Mouse (Mus musculus): Measurements from ENCODE around the gene Vsig10l. TPM values are rescaled to one million over a fixed set of nuclear protein-coding genes. Genes with fewer than 3 reads are reported as not detected.

Vsig10l gene
- polyA plus RNA-seq, 1 experiment = 3.5 TPM

DNA sequence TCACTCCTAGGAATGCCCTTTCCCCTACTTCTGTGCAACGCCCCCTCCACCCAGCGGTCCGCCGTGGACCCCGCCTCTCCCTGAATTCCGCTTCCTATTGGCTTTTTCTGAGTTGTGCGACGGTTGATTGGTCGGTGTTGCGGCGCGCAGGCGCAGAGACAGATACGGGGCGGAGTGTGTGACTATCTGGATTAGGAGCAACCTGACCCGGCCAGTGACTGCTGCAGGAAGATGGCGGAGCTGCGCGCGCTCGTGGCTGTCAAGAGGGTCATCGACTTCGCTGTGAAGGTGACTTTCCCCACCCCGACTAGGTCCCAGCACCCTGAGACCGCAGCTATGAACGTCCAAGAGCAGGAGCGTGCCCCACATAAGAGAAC, 19.0 kb upstream of the Vsig10l start, which contains the start of the genes Etfb and Gm45233:
Etfb (plus strand) TSS at position 167 of the 377 bp plus-strand sequence.
Gm45233 (plus strand) TSS at position 212 of the 377 bp plus-strand sequence.
- Histone ChIP-seq H3K27ac (replicated peaks; ENCODE audit: low read depth, low read length) (peak within 1 kb of the TSS; percentile 97), H3K4me3 (ENCODE audit: insufficient read depth, low read depth, low read length) (peak within 1 kb of the TSS; percentile 82), H3K4me1 (ENCODE audit: control insufficient read depth, insufficient read depth, insufficient read length, low read length) (peaks cover 24% of the 10 kb centered on the region)

DNA sequence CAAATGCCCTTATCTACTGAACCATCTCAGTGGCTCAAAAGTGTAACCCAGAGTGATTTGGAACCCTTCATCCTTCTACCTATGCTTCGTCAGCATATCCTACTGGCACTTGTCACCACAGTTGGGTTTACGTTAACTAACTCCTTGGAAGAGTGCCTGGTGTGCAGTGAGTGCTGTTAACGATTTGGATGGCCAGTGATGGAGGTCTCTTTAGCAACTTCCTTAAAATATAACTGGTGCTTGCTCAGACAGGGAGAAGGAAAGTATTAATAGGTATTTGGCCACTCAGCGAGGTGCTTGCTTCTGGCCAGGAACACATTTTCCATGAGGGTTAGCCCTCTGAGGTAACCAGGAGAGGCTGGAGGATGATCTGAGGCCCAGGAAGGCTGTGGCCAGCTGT, 15.2 kb upstream of the Vsig10l start:
- peaks cover 37% of the 10 kb centered on the region for H3K4me1 ChIP-seq (ENCODE audit: control insufficient read depth, insufficient read depth, insufficient read length, low read length)
- peak overlapping the region; percentile 66 for H3K27ac ChIP-seq (replicated peaks; ENCODE audit: low read depth, low read length)
- no peak overlapping the region for H3K4me3 ChIP-seq (ENCODE audit: insufficient read depth, low read depth, low read length)

DNA sequence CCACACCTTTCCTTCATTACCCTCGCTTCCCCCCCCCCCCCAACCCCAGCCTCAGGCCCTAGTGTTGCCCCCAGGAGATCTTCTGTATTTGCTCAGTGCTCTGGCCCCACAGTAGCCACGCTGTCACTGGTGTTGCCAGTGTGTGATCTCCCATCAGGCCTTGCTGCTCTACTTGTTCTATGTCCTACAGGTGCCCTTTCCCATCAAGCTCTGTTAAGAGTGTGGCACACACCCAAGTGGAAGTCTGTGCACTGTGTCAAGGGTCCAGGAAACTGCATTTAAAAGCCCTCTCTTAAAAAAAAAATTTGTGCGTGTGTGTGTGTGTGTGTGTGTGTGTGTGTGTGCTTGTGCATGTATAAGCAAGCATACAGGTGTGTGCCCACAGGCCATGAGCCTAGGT, 14.7 kb upstream of the Vsig10l start:
- Histone ChIP-seq H3K27ac (replicated peaks; ENCODE audit: low read depth, low read length) (peak overlapping the region; percentile 80), H3K4me1 (ENCODE audit: control insufficient read depth, insufficient read depth, insufficient read length, low read length) (peaks cover 40% of the 10 kb centered on the region), H3K4me3 (ENCODE audit: insufficient read depth, low read depth, low read length) (no peak overlapping the region)

DNA sequence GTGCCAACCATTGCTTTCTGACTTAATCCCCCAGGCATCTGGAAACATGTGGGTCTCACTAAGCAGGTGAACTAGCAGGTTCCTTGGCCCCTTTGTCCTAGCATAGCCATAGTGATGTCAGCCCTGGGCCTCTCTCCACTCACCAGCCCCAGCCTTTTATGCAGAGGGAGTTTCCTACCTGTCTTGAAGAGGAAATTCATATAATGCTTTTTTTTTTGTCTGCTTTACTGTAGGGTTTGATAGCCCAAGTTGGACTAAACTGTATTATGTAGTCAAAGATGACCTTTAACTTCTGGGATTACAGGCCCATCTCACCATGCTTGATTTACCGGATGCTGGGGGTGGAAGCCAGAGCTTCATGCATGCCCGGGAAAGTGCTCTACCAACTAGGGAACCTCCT, 13.1 kb upstream of the Vsig10l start:
- no peak overlapping the region for H3K27ac ChIP-seq (replicated peaks; ENCODE audit: low read depth, low read length)
- H3K4me1 ChIP-seq (ENCODE audit: control insufficient read depth, insufficient read depth, insufficient read length, low read length) = peaks cover 45% of the 10 kb centered on the region

DNA sequence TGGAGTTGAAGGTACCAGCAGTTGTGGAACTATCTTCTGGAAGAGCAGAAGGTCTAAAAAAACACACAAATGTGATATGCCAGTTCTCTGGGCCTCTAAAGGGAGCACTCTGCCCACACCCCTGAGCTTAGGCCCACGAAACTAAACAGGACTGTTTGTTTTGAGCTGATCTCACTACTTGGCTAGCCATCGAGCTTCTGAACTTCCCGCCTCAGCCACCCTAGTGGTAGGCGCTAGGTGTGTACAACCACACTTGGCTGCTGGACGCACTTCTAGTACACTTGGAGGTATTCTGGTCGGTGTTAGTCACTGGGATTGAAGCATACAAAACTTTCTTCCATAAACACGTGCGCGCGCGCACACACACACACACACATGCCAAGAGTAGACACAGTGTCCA, 11.2 kb upstream of the Vsig10l start:
- Histone ChIP-seq H3K4me1 (ENCODE audit: control insufficient read depth, insufficient read depth, insufficient read length, low read length) (peaks cover 42% of the 10 kb centered on the region), H3K4me3 (ENCODE audit: insufficient read depth, low read depth, low read length) (no peak overlapping the region), H3K27ac (replicated peaks; ENCODE audit: low read depth, low read length) (peak overlapping the region; percentile 59)

More for the DNA sequence above, 13.1 kb upstream of the Vsig10l start:
- H3K4me3 ChIP-seq (ENCODE audit: insufficient read depth, low read depth, low read length) = no peak overlapping the region

DNA sequence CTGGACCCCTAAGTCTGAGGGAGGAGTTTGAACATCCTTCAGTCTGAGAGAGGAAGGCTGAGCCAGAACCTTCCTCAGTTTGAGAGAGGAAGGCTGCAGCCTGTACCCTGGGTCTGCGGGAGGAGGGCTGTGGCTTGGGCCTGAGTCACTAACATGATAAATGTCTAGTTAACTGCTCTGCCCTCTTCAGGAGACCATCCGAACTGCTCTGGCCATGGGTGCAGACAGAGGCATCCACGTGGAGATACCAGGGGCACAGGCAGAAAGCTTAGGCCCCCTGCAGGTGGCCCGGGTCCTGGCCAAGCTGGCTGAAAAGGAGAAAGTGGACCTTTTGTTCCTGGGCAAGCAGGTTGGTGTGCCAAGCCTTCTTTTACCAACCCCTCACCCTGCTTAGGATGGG, 10.3 kb upstream of the Vsig10l start:
- H3K4me3 ChIP-seq (ENCODE audit: insufficient read depth, low read depth, low read length) = no peak overlapping the region
- peaks cover 35% of the 10 kb centered on the region for H3K4me1 ChIP-seq (ENCODE audit: control insufficient read depth, insufficient read depth, insufficient read length, low read length)
- peak overlapping the region; percentile 59; the same call in 1 of the 2 replicates for H3K27ac ChIP-seq (replicated peaks; ENCODE audit: low read depth, low read length)

DNA sequence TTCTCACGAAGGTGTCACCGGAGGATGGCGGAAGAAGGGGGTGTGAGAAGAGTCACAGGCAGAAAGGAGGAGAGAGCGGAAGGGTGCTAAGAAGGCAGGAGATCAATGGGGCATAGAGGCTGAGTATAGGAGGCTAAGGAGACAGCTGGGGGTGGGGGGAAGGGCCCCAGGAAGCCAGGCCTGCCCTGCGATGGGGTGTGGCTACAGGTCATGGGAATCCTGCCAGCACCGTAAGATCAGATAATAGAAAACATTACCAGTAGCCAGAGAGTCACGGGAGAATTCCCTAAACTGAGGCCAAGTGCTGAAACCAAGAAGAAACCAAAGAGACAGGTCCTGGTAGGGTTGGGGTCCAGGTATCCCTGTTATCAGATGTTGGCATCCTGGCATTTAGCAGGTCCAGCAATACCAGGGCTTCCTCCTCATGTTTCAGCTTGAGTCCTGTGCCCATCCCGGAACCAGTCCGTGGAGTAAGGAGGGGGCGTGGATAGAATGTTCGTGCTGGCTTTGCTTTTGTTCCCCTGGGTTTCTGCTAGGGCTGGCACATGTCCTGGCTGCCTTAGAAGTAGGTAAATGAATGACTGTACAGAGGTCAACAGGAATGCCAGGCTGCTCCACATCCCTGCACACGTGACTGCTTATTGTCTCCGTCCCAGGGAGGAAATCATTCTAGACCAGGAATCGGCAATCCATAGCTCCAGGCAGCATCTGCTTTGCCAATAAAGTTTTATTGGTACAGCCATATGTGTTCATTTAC, 9.2 kb upstream of the Vsig10l start:
- peak overlapping the region; percentile 60 for H3K27ac ChIP-seq (replicated peaks; ENCODE audit: low read depth, low read length)

DNA sequence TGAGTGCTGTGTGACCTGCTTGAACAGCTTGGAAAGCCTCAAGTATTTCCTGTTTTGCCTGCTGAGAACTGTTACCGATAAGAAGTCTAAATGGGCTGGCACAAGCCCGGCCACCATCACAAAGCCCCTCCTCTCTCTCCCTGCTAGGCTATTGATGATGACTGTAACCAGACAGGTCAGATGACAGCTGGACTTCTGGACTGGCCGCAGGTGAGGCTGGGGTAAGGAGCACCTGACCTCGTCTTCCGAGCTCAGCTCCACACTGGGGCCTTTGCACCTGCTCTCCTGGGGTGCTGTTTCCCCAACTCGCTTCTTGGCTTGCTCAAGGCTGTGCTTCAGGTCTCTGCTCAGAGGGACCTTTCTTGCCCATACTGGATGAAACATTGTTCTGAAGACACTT, 8.6 kb upstream of the Vsig10l start:
- H3K27ac ChIP-seq (replicated peaks; ENCODE audit: low read depth, low read length) = peak overlapping the region; percentile 60
- H3K4me1 ChIP-seq (ENCODE audit: control insufficient read depth, insufficient read depth, insufficient read length, low read length) = peaks cover 23% of the 10 kb centered on the region
- H3K4me3 ChIP-seq (ENCODE audit: insufficient read depth, low read depth, low read length) = no peak overlapping the region

More for the DNA sequence above, 9.2 kb upstream of the Vsig10l start:
- peaks cover 26% of the 10 kb centered on the region for H3K4me1 ChIP-seq (ENCODE audit: control insufficient read depth, insufficient read depth, insufficient read length, low read length)
- no peak overlapping the region for H3K4me3 ChIP-seq (ENCODE audit: insufficient read depth, low read depth, low read length)

DNA sequence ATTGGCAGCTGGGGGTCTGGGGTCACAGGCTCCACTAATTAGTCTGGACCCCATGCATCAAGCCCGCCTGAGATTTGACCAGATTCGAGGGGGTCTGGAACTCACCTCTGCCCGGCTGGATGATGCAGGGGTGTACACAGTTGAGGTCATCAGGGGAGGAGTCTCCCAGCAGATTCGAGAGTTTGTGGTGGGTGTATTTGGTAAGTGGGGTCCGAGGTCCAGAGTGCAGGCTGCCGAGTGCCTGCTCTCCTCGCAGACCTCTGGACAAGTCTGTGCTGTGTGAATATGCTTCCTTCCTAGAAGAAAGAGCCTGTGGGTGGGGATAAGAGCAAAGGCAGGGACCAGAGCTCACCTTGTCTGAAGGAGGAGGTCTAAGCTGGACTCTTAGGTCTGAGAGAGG, 1.0 kb downstream of the Vsig10l start:
- Histone ChIP-seq H3K27ac (replicated peaks; ENCODE audit: low read depth, low read length) (no peak overlapping the region), H3K4me1 (ENCODE audit: control insufficient read depth, insufficient read depth, insufficient read length, low read length) (peaks cover 7% of the 10 kb centered on the region; the same call in 1 of the 2 replicates), H3K4me3 (ENCODE audit: insufficient read depth, low read depth, low read length) (no peak overlapping the region)

DNA sequence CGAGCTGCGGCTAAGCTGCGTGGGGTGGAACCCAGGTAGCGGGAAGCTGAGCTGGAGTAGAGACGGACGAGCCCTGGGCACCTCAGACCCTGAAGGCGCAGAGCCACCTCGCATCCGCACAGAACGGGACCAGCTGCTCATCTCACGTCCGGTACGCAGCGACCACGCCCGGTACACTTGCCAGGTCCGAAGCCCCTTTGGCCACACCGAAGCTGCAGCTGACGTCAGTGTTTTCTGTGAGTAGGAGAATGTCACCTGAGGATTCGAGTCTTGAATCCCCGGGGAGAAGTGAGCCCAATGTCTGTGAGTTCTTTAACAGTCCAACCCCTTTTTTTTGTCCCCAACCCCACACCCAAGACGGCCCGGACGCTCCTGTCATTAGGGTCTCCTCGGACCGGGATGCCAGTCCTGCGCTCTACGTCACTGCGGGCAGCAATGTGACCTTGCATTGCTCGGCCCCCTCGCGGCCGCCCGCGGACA, 2.0 kb downstream of the Vsig10l start:
- peak overlapping the region; percentile 63 for H3K4me3 ChIP-seq (ENCODE audit: insufficient read depth, low read depth, low read length)
- H3K27ac ChIP-seq (replicated peaks; ENCODE audit: low read depth, low read length) = no peak overlapping the region
- peaks cover 4% of the 10 kb centered on the region; the same call in 1 of the 2 replicates for H3K4me1 ChIP-seq (ENCODE audit: control insufficient read depth, insufficient read depth, insufficient read length, low read length)

DNA sequence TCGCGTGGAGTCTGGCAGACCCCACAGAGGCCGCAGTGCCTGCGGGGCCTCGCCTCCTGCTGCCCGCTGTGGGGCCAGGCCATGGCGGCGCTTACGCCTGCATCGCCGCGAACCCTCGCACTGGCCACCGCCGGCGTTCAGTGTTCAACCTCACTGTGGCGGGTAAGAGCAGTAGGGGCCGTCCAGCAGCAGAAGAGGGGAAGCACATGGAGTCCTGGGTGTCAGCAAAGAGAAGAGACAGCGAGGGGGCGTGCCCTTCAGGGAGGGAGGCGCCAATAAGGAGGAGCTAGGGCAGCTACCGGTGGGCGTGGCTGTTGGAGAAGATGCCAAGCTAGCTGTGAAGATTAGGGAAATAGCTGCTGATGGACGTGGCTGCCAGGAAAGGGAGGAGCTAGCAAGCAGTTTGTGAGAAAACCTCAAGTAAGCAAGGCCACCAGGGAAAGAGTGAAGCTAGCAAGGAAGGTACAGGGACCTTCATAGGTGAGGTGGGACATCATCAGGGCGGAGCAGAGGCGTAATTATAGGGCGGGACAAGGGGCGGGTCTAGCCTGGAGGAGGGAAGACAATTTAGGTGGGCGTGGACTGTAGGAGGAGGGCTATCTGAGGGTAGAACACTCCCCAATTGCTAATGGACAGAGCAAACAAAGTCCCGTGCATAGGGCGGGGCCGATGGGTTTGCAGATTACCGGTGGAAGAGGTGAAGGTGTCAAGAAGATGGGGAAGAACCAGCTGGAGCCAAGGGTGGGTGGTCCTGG, 2.6 kb downstream of the Vsig10l start:
- Histone ChIP-seq H3K27ac (replicated peaks; ENCODE audit: low read depth, low read length) (0 out of 2 replicates have a peak overlapping the region, but pooled peaks have one; percentile 1), H3K4me3 (ENCODE audit: insufficient read depth, low read depth, low read length) (peak overlapping the region; percentile 63), H3K4me1 (ENCODE audit: control insufficient read depth, insufficient read depth, insufficient read length, low read length) (peaks cover 1% of the 10 kb centered on the region; the same call in 1 of the 2 replicates)

DNA sequence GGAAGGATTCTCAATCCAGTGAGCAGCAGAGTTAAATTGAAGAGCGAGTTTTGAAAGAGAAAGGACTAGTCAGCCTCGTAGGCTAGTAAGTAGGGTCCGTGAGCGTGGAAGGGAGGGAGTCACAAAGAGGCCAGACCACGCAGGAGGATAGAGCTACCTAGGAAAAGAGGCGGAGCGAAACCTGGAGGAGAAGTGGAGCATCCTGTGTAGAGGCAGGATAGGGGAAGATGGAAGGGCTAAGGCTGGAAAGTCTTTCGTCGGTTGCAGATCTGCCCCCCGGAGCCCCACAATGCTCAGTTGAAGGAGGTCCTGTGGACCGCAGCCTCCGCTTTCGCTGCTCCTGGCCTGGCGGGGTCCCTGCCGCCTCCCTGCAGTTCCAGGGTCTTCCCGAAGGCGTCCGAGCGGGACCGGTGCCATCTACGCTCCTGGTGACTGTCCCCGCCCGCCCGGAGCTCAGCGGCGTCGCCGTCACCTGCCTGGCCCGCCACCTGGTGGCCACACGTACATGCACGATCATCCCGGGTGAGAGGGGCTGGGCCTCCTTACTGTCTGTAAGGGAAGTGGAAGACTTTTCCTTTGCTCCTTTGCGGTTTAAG, 3.2 kb downstream of the Vsig10l start:
- 0 out of 2 replicates have a peak overlapping the region, but pooled peaks have one; percentile 1 for H3K27ac ChIP-seq (replicated peaks; ENCODE audit: low read depth, low read length)
- H3K4me3 ChIP-seq (ENCODE audit: insufficient read depth, low read depth, low read length) = peak overlapping the region; percentile 63
- no peaks in the 10 kb centered on the region for H3K4me1 ChIP-seq (ENCODE audit: control insufficient read depth, insufficient read depth, insufficient read length, low read length)

DNA sequence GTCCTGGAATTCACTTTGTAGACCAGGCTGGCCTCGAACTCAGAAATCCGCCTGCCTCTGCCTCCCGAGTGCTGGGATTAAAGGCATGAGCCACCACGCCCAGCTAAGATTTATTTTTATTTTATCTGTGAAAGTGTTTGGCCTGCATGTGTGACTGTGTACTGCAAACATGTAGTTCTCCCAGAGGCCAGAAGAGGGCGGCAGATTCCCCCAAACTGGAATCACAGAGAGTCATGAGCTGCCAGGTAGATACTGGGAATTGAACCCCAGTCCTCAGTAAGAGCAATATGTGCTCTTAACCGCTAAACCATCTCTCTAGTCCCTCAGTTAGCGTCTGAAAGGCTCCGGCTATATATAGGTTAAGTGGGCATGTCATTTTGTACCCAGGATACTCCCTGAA, 7.4 kb downstream of the Vsig10l start:
- Histone ChIP-seq H3K4me3 (ENCODE audit: insufficient read depth, low read depth, low read length) (no peak overlapping the region), H3K27ac (replicated peaks; ENCODE audit: low read depth, low read length) (no peak overlapping the region), H3K4me1 (ENCODE audit: control insufficient read depth, insufficient read depth, insufficient read length, low read length) (no peaks in the 10 kb centered on the region)

DNA sequence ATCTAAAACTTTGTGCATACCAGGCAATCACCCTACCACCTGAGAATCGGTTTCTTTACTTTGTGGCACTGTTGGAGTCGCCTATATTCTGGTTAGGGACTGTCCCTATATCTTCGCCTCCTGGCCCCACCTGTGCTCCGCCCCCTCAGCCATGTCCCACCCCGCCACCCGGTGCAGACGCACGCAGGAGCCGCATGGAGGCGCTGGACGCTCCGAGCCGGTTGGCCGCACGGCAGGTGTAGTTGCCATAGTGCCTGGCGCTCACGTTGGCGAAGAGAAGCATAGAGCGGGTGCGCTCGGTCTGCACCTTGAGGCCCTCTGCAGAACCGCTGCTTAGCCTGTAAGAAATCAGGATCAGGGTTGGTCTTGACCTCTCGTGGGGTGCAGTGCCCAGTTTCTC, 12.8 kb downstream of the Vsig10l start:
- H3K27ac ChIP-seq (replicated peaks; ENCODE audit: low read depth, low read length) = no peak overlapping the region
- no peaks in the 10 kb centered on the region for H3K4me1 ChIP-seq (ENCODE audit: control insufficient read depth, insufficient read depth, insufficient read length, low read length)
- H3K4me3 ChIP-seq (ENCODE audit: insufficient read depth, low read depth, low read length) = no peak overlapping the region

DNA sequence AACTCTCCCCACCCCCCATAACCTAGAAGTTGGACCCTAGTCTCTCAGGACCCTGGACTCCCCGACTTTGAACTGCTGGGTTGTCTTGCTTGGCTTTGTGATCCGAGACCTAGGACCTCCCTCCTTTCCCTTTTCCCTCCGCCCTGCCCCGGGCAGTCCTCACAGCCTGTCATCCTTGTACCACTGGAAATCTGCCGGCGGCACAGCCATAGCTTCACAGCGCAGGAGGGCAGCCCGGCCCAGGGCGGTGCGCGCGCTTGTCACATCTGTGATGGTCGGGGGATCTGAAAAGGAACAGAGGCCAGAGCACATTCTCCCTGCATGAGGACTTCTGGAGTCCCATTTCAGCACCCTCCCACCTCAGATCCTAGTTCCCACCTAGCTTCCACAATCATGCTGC, 13.4 kb downstream of the Vsig10l start:
- Histone ChIP-seq H3K27ac (replicated peaks; ENCODE audit: low read depth, low read length) (no peak overlapping the region), H3K4me1 (ENCODE audit: control insufficient read depth, insufficient read depth, insufficient read length, low read length) (no peaks in the 10 kb centered on the region), H3K4me3 (ENCODE audit: insufficient read depth, low read depth, low read length) (no peak overlapping the region)

All from brown adipose tissue, adult 24 weeks (tissue).